Mouse (Mus musculus): ENCODE results near the gene Nemp1. TPM values are rescaled to one million over a fixed set of nuclear protein-coding genes. Genes with fewer than 3 reads are reported as not detected.

Nemp1 gene
- polyA plus RNA-seq, 1 experiment from 2014 or later = 6.7 TPM

- H3K4me3 ChIP-seq (ENCODE audit: low read depth, low read length) = no peak overlapping the region
- H3K4me1 ChIP-seq (ENCODE audit: control insufficient read depth, low read depth, low read length) = peaks cover 3% of the 10 kb centered on the region; the same call in 1 of the 2 replicates
- ATAC-seq (ENCODE audit: low read depth) = no peak
- no peak overlapping the region for H3K4me2 ChIP-seq (ENCODE audit: low read depth, low read length)
- WGBS (ENCODE audit: insufficient replicate concordance) = 49% methylated on average over 4 of the region's 4 CpGs
- H3K27me3 ChIP-seq (ENCODE audit: control insufficient read depth, insufficient read depth, low read depth, low read length) = peaks cover 36% of the 10 kb centered on the region
- no peaks in the 10 kb centered on the region for H3K36me3 ChIP-seq (ENCODE audit: control insufficient read depth, insufficient read depth)
- no peak overlapping the region for H3K9ac ChIP-seq (ENCODE audit: low read depth, low read length)
- no peak overlapping the region; the same call in 1 of the 2 replicates for H3K27ac ChIP-seq (ENCODE audit: low read length)
- H3K9me3 ChIP-seq (replicated peaks; ENCODE audit: control insufficient read depth, low read length) = peaks cover 5% of the 10 kb centered on the region
Observed at GRCm38 (mm10) chr10:127622661-127623060, 44.0 kb upstream of the Nemp1 start.

GRCm38 (mm10) chr10:127623439-127624216, 43.1 kb upstream of the Nemp1 start:
- Histone ChIP-seq H3K4me1 (ENCODE audit: control insufficient read depth, low read depth, low read length) (peaks cover 3% of the 10 kb centered on the region; the same call in 1 of the 2 replicates), H3K9ac (ENCODE audit: low read depth, low read length) (no peak overlapping the region), H3K4me2 (ENCODE audit: low read depth, low read length) (no peak overlapping the region), H3K27me3 (ENCODE audit: control insufficient read depth, insufficient read depth, low read depth, low read length) (peaks cover 36% of the 10 kb centered on the region), H3K9me3 (replicated peaks; ENCODE audit: control insufficient read depth, low read length) (peaks cover 5% of the 10 kb centered on the region), H3K4me3 (ENCODE audit: low read depth, low read length) (no peak overlapping the region), H3K36me3 (ENCODE audit: control insufficient read depth, insufficient read depth) (no peaks in the 10 kb centered on the region), H3K27ac (ENCODE audit: low read length) (no peak overlapping the region)
- 67% methylated on average over 6 of the region's 6 CpGs for WGBS (ENCODE audit: insufficient replicate concordance)
- no peak for ATAC-seq (ENCODE audit: low read depth)

- no peak overlapping the region for H3K4me2 ChIP-seq (ENCODE audit: low read depth, low read length)
- no peak overlapping the region for H3K9ac ChIP-seq (ENCODE audit: low read depth, low read length)
- H3K4me3 ChIP-seq (ENCODE audit: low read depth, low read length) = no peak overlapping the region
- peaks cover 9% of the 10 kb centered on the region for H3K27me3 ChIP-seq (ENCODE audit: control insufficient read depth, insufficient read depth, low read depth, low read length)
- H3K36me3 ChIP-seq (ENCODE audit: control insufficient read depth, insufficient read depth) = no peaks in the 10 kb centered on the region
- peaks cover 5% of the 10 kb centered on the region for H3K9me3 ChIP-seq (replicated peaks; ENCODE audit: control insufficient read depth, low read length)
- peaks cover 3% of the 10 kb centered on the region; the same call in 1 of the 2 replicates for H3K4me1 ChIP-seq (ENCODE audit: control insufficient read depth, low read depth, low read length)
- ATAC-seq (ENCODE audit: low read depth) = no peak
- no peak overlapping the region for H3K27ac ChIP-seq (ENCODE audit: low read length)
- WGBS (ENCODE audit: insufficient replicate concordance) = 67% methylated on average over 3 of the region's 3 CpGs
Observed at GRCm38 (mm10) chr10:127626433-127626832, 40.3 kb upstream of the Nemp1 start.

GRCm38 (mm10) chr10:127631261-127632214, 35.2 kb upstream of the Nemp1 start:
- H3K4me1 ChIP-seq (ENCODE audit: control insufficient read depth, low read depth, low read length) = peaks cover 4% of the 10 kb centered on the region; the same call in 1 of the 2 replicates
- 31% methylated on average over 10 of the region's 10 CpGs for WGBS (ENCODE audit: insufficient replicate concordance)
- no peak overlapping the region for H3K27ac ChIP-seq (ENCODE audit: low read length)
- H3K4me3 ChIP-seq (ENCODE audit: low read depth, low read length) = no peak overlapping the region
- H3K9ac ChIP-seq (ENCODE audit: low read depth, low read length) = no peak overlapping the region
- no peaks in the 10 kb centered on the region for H3K27me3 ChIP-seq (ENCODE audit: control insufficient read depth, insufficient read depth, low read depth, low read length)
- no peaks in the 10 kb centered on the region for H3K36me3 ChIP-seq (ENCODE audit: control insufficient read depth, insufficient read depth)
- H3K9me3 ChIP-seq (replicated peaks; ENCODE audit: control insufficient read depth, low read length) = peaks cover 3% of the 10 kb centered on the region
- ATAC-seq (ENCODE audit: low read depth) = no peak
- no peak overlapping the region for H3K4me2 ChIP-seq (ENCODE audit: low read depth, low read length)

GRCm38 (mm10) chr10:127632668-127633271, 33.9 kb upstream of the Nemp1 start:
- H3K4me1 ChIP-seq (ENCODE audit: control insufficient read depth, low read depth, low read length) = peaks cover 4% of the 10 kb centered on the region; the same call in 1 of the 2 replicates
- H3K36me3 ChIP-seq (ENCODE audit: control insufficient read depth, insufficient read depth) = no peaks in the 10 kb centered on the region
- peak; percentile 68 for ATAC-seq (ENCODE audit: low read depth)
- H3K27ac ChIP-seq (ENCODE audit: low read length) = peak overlapping the region; percentile 52
- H3K4me3 ChIP-seq (ENCODE audit: low read depth, low read length) = no peak overlapping the region
- H3K9me3 ChIP-seq (replicated peaks; ENCODE audit: control insufficient read depth, low read length) = no peaks in the 10 kb centered on the region
- H3K4me2 ChIP-seq (ENCODE audit: low read depth, low read length) = no peak overlapping the region
- 38% methylated on average over 7 of the region's 7 CpGs for WGBS (ENCODE audit: insufficient replicate concordance)
- H3K9ac ChIP-seq (ENCODE audit: low read depth, low read length) = no peak overlapping the region
- no peaks in the 10 kb centered on the region for H3K27me3 ChIP-seq (ENCODE audit: control insufficient read depth, insufficient read depth, low read depth, low read length)

GRCm38 (mm10) chr10:127640421-127640820, 26.3 kb upstream of the Nemp1 start:
- H3K4me3 ChIP-seq (ENCODE audit: low read depth, low read length) = no peak overlapping the region
- no peaks in the 10 kb centered on the region for H3K36me3 ChIP-seq (ENCODE audit: control insufficient read depth, insufficient read depth)
- no peak overlapping the region for H3K9ac ChIP-seq (ENCODE audit: low read depth, low read length)
- no peaks in the 10 kb centered on the region for H3K9me3 ChIP-seq (replicated peaks; ENCODE audit: control insufficient read depth, low read length)
- H3K4me1 ChIP-seq (ENCODE audit: control insufficient read depth, low read depth, low read length) = peaks cover 20% of the 10 kb centered on the region
- H3K4me2 ChIP-seq (ENCODE audit: low read depth, low read length) = no peak overlapping the region
- H3K27me3 ChIP-seq (ENCODE audit: control insufficient read depth, insufficient read depth, low read depth, low read length) = no peaks in the 10 kb centered on the region
- ATAC-seq (ENCODE audit: low read depth) = no peak
- H3K27ac ChIP-seq (ENCODE audit: low read length) = no peak overlapping the region
- WGBS (ENCODE audit: insufficient replicate concordance) = 62% methylated on average over 5 of the region's 5 CpGs

GRCm38 (mm10) chr10:127641861-127642771, 24.6 kb upstream of the Nemp1 start:
- 3% methylated on average over 19 of the region's 19 CpGs for WGBS (ENCODE audit: insufficient replicate concordance)
- peak; percentile 65 for ATAC-seq (ENCODE audit: low read depth)
- Histone ChIP-seq H3K27me3 (ENCODE audit: control insufficient read depth, insufficient read depth, low read depth, low read length) (no peaks in the 10 kb centered on the region), H3K9me3 (replicated peaks; ENCODE audit: control insufficient read depth, low read length) (no peaks in the 10 kb centered on the region), H3K4me3 (ENCODE audit: low read depth, low read length) (peak overlapping the region; percentile 64), H3K36me3 (ENCODE audit: control insufficient read depth, insufficient read depth) (no peaks in the 10 kb centered on the region), H3K27ac (ENCODE audit: low read length) (peak overlapping the region; percentile 89), H3K9ac (ENCODE audit: low read depth, low read length) (peak overlapping the region; percentile 68), H3K4me2 (ENCODE audit: low read depth, low read length) (peak overlapping the region; percentile 94), H3K4me1 (ENCODE audit: control insufficient read depth, low read depth, low read length) (peaks cover 20% of the 10 kb centered on the region)

Data from liver, embryonic 16.5 days (tissue).